Mouse (Mus musculus) megakaryocyte, embryonic 14.5 days (primary cell): Measurements from ENCODE around the gene Lama2. TPM values are rescaled to one million over a fixed set of nuclear protein-coding genes. Genes with fewer than 3 reads are reported as not detected.
"Not testable (repeated sequence)": the region's sequence is repeated elsewhere in the genome, so short reads cannot be mapped to it uniquely, and the experiment has no call there.

Experiments
- H3K27me3 ChIP-seq: replicated peaks from 2 replicates; pipeline ENCODE3; 2012; ENCODE audit warnings: inconsistent platforms
- H3K36me3 ChIP-seq: replicated peaks from 2 replicates; pipeline ENCODE3; 2012; ENCODE audit warnings: low read length, inconsistent platforms, mixed read lengths
- H3K4me1 ChIP-seq: 2 replicates; pipeline ENCODE4 v1.6.1; 2012; ENCODE audit warnings: inconsistent platforms
- H3K4me3 ChIP-seq: replicated peaks from 2 replicates; pipeline ENCODE3; 2012; ENCODE audit warnings: moderate library complexity, mild to moderate bottlenecking, inconsistent platforms
- H3K9me3 ChIP-seq: 2 replicates; pipeline ENCODE4 v1.6.1; 2012; ENCODE audit warnings: inconsistent platforms
- FLI1 ChIP-seq: IDR thresholded peaks from 2 replicates; pipeline ENCODE4 v1.6.1; 2012; ENCODE audit warnings: low read length, inconsistent platforms, mixed read lengths
- GATA1 ChIP-seq: IDR thresholded peaks from 3 replicates; pipeline ENCODE4 v1.6.1; 2012; ENCODE audit warnings: mixed read lengths, low read length, inconsistent platforms, borderline replicate concordance
- polyA plus RNA-seq: library from polyadenylated mRNA; stranded (reverse); fragments of >175 nt; gene quantifications from 2 replicates; pipeline ENCODE4 v1.2.3, GENCODE M21; 2012; ENCODE audit warnings: low replicate concordance; ENCODE audit not compliant: insufficient read depth

Gene Lama2
- polyA plus RNA-seq, 1 experiment: not detected

- H3K27me3 ChIP-seq: no peaks in the 10 kb centered on the region
- no peaks in the 10 kb centered on the region for H3K36me3 ChIP-seq
- H3K4me1 ChIP-seq: peaks cover 16% of the 10 kb centered on the region
- H3K4me3 ChIP-seq: no peak overlapping the region
- H3K9me3 ChIP-seq: no peaks in the 10 kb centered on the region
- TF ChIP-seq FLI1: no peak
These were observed 624.2 kb downstream of the Lama2 start for GRCm38 (mm10) chr10:26995182-26995975.

DNA sequence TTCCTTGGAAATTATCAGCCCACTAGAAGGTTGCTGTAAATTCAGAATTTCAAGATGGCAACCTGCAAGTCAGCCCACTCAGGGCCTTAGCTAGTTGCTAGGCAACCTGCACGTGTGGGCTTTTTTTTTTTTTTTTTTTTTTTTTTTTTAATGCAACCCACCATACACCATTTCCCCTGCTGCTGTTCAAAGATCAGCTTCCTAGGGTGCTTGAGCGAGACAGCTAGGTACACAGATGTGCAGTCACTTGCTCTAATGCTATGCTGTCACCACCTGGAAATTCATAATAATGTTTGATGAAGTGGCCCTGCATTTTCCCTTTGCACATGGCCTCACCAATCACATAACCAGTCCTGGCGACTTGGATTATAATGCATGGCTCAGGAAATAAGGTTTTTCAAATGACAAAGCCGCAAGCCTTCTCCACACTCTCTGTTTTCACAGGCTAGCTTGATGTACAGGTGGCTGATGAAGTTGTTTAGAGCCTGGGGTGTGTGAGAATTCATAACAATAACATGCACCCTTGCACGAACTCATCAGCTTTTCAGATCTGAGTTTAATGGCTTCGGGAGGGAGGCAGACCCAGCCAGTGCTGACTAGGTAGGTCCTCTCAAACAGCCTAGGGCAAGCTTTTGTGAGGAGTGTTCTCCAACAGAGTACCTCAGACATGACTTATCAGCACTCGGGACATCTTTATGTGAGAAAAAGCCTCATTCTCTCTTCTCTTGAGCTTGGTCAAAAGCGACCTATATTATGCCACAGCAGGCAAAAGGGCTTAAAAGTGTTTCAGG is 625.4 kb downstream of the Lama2 start:
- Histone ChIP-seq H3K36me3 (no peaks in the 10 kb centered on the region), H3K9me3 (no peaks in the 10 kb centered on the region), H3K27me3 (no peaks in the 10 kb centered on the region), H3K4me1 (peaks cover 16% of the 10 kb centered on the region), H3K4me3 (no peak overlapping the region)
- TF ChIP-seq FLI1 (no peak), GATA1 (no peak)

- no peak for TF ChIP-seq GATA1
- TF ChIP-seq FLI1: no peak
- H3K4me3 ChIP-seq: no peak overlapping the region
- no peaks in the 10 kb centered on the region for H3K4me1 ChIP-seq
- H3K27me3 ChIP-seq: no peaks in the 10 kb centered on the region
- H3K36me3 ChIP-seq: no peaks in the 10 kb centered on the region
- H3K9me3 ChIP-seq: no peaks in the 10 kb centered on the region
These were observed 634.1 kb downstream of the Lama2 start for GRCm38 (mm10) chr10:26985451-26985850.

- H3K9me3 ChIP-seq, H3K4me1 ChIP-seq, H3K4me3 ChIP-seq, H3K27me3 ChIP-seq, H3K36me3 ChIP-seq: not testable (repeated sequence)
These were observed 635.5 kb downstream of the Lama2 start for GRCm38 (mm10) chr10:26984082-26984481.

GRCm38 (mm10) chr10:26983583-26983982 is 636.0 kb downstream of the Lama2 start:
- TF ChIP-seq FLI1 (no peak), GATA1 (no peak)
- Histone ChIP-seq H3K27me3 (no peaks in the 10 kb centered on the region), H3K36me3 (no peaks in the 10 kb centered on the region), H3K4me3 (no peak overlapping the region), H3K4me1 (no peaks in the 10 kb centered on the region), H3K9me3 (no peaks in the 10 kb centered on the region)

GRCm38 (mm10) chr10:26982621-26983020 is 636.9 kb downstream of the Lama2 start:
- no peak overlapping the region for H3K4me3 ChIP-seq
- H3K27me3 ChIP-seq: no peaks in the 10 kb centered on the region
- no peak for TF ChIP-seq FLI1
- no peak for TF ChIP-seq GATA1
- no peaks in the 10 kb centered on the region for H3K9me3 ChIP-seq
- no peaks in the 10 kb centered on the region for H3K36me3 ChIP-seq
- H3K4me1 ChIP-seq: no peaks in the 10 kb centered on the region

DNA sequence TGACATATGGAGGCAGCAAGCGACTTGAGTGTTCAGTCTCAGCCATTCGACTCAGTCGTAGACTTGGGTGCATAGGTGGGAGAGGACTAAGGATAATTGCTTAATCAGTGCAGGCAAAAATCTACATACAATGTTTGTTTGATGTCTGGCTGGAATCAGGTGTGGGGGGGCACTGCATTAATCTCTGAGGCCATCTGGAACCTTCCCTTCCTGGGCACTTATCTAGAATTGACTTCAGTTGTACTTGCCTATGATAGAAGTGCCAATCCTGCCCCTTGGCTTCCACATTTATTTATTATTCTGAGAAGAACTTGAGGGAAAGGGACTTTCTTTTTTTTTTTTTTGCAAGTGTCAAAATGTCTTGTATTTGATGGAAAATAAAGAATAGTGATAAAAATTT is 644.2 kb downstream of the Lama2 start:
- H3K9me3 ChIP-seq: no peaks in the 10 kb centered on the region
- H3K36me3 ChIP-seq: no peaks in the 10 kb centered on the region
- no peaks in the 10 kb centered on the region for H3K27me3 ChIP-seq
- no peak overlapping the region for H3K4me3 ChIP-seq
- no peaks in the 10 kb centered on the region for H3K4me1 ChIP-seq
- no peak for TF ChIP-seq GATA1

DNA sequence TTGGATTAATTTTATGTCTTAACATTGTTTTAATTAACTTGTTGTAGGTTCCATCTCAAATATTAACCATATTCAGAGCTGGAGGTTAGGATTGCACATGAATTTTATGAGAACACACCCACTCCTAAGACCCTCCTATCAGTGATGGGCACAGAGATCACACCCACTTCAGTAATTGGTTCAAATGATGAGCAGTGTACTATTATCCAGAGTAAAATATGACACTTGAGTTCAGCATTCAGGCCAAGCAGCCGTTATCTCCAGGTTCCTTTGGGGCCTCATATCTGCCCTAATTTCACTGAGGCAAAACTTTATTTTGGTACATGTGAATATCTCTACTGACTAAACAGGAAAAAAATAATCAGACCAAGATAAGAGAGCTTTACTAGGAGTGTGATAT is 645.3 kb downstream of the Lama2 start:
- Histone ChIP-seq H3K27me3 (no peaks in the 10 kb centered on the region), H3K36me3 (no peaks in the 10 kb centered on the region), H3K4me1 (no peaks in the 10 kb centered on the region), H3K9me3 (no peaks in the 10 kb centered on the region), H3K4me3 (no peak overlapping the region)
- no peak for TF ChIP-seq GATA1
- no peak for TF ChIP-seq FLI1

GRCm38 (mm10) chr10:26973575-26973974 is 646.0 kb downstream of the Lama2 start:
- no peaks in the 10 kb centered on the region for H3K4me1 ChIP-seq
- no peaks in the 10 kb centered on the region for H3K36me3 ChIP-seq
- TF ChIP-seq GATA1: no peak
- no peak for TF ChIP-seq FLI1
- no peak overlapping the region for H3K4me3 ChIP-seq
- no peaks in the 10 kb centered on the region for H3K27me3 ChIP-seq
- H3K9me3 ChIP-seq: no peaks in the 10 kb centered on the region

DNA sequence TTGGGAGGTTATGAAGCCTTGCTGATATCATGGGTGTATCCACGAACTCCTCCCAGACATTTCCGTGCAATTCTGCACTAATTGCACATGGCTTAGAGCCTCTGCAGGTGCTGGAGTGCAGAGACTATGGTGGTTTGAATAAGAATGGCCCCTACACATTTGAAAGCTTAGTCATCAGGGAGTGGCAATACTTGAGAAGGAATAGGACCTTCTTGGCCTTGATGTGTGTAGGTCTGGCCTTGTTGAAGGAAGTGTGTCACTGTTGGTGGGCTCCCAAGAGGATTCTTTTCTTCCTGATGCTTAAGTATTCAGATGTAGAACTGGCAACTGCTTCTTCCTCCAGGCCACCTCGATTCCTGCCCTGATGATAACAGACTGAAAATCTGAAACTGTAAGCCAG is 661.0 kb downstream of the Lama2 start:
- Histone ChIP-seq H3K9me3 (no peaks in the 10 kb centered on the region), H3K4me1 (0 out of 2 replicates have a peak, but pooled peaks cover 3% of the 10 kb centered on the region), H3K36me3 (no peaks in the 10 kb centered on the region), H3K4me3 (no peak overlapping the region), H3K27me3 (no peaks in the 10 kb centered on the region)
- no peak for TF ChIP-seq FLI1

- H3K36me3 ChIP-seq: no peaks in the 10 kb centered on the region
- H3K4me1 ChIP-seq: no peaks in the 10 kb centered on the region; the same call in 1 of the 2 replicates
- H3K4me3 ChIP-seq: no peak overlapping the region
- no peaks in the 10 kb centered on the region for H3K27me3 ChIP-seq
- 0 out of 2 replicates have a peak, but pooled peaks cover 3% of the 10 kb centered on the region for H3K9me3 ChIP-seq
- TF ChIP-seq FLI1 (no peak), GATA1 (no peak)
These were observed 669.1 kb downstream of the Lama2 start for GRCm38 (mm10) chr10:26950448-26950847.
